Mouse (Mus musculus) C2C12 (cell line): ENCODE measurements around the gene Mon1b. TPM values are rescaled to one million over a fixed set of nuclear protein-coding genes. Genes with fewer than 3 reads are reported as not detected.

ENCODE experiments used
- H3K27me3 ChIP-seq: one replicate; pipeline ENCODE4 v1.6.1; 2011; ENCODE audit not compliant: control insufficient read depth, insufficient read depth, insufficient read length
- H3K36me3 ChIP-seq: one replicate; pipeline ENCODE4 v1.6.1; 2011; ENCODE audit not compliant: control insufficient read depth, insufficient read depth
- H3K4me3 ChIP-seq: one replicate; pipeline ENCODE4 v1.5.1; 2011; ENCODE audit warnings: mild to moderate bottlenecking, control low read depth; ENCODE audit not compliant: poor library complexity, insufficient read depth, severe bottlenecking
- H3K79me2 ChIP-seq: one replicate; pipeline ENCODE4 v1.6.1; 2011; ENCODE audit not compliant: control insufficient read depth, insufficient read depth
- H3K79me3 ChIP-seq: one replicate; pipeline ENCODE4 v1.6.1; 2011; ENCODE audit warnings: low read depth, control low read depth
- H3ac ChIP-seq: one replicate; pipeline ENCODE3; 2011; ENCODE audit warnings: low read depth; ENCODE audit not compliant: control insufficient read depth, insufficient read length
- CEBPB ChIP-seq: IDR thresholded peaks from one replicate; pipeline ENCODE4 v1.6.1; 2011; ENCODE audit warnings: low read depth, mild to moderate bottlenecking, control low read depth, moderate library complexity
- CTCF ChIP-seq: IDR thresholded peaks from one replicate; pipeline ENCODE4 v1.5.1; 2011; ENCODE audit not compliant: control insufficient read depth, insufficient read depth, insufficient read length
- FOSL1 ChIP-seq: IDR thresholded peaks from one replicate; pipeline ENCODE4 v1.8.0; 2011; ENCODE audit warnings: mild to moderate bottlenecking, low read length; ENCODE audit not compliant: poor library complexity, insufficient read depth, severe bottlenecking
- MAX ChIP-seq: IDR thresholded peaks from one replicate; pipeline ENCODE4 v1.6.1; 2011; ENCODE audit warnings: mild to moderate bottlenecking, control low read depth
- MYOD1 ChIP-seq: IDR thresholded peaks from one replicate; pipeline ENCODE4 v1.6.1; 2011; ENCODE audit warnings: low read depth; ENCODE audit not compliant: control insufficient read depth, insufficient read length
- MYOG ChIP-seq: IDR thresholded peaks from one replicate; pipeline ENCODE4 v1.6.1; 2011; ENCODE audit not compliant: control insufficient read depth, insufficient read length; ENCODE audit errors: extremely low read depth
- USF1 ChIP-seq: IDR thresholded peaks from one replicate; pipeline ENCODE4 v1.6.1; 2011; ENCODE audit warnings: low read depth, mild to moderate bottlenecking, control low read depth, moderate library complexity
- polyA plus RNA-seq: library from polyadenylated mRNA; unstranded; fragments of >200 nt; fragmentation: generic; extraction: Trizol; gene quantifications from one replicate; pipeline ENCODE4 v1.2.1, GENCODE M21; 2012; ENCODE audit warnings: missing spikeins

Gene Mon1b
- polyA plus RNA-seq, 1 experiment = 5.2 TPM

GRCm38 (mm10) chr8:113636280-113636628 lies 867 bp downstream of the Mon1b start:
- no peaks in the 10 kb centered on the region for H3K79me3 ChIP-seq
- no peaks in the 10 kb centered on the region for H3K36me3 ChIP-seq
- TF ChIP-seq MYOG (no peak), MYOD1 (no peak), MAX (no peak), FOSL1 (no peak), USF1 (no peak), CTCF (no peak), CEBPB (no peak)
- peak overlapping the region; percentile 92 for H3K4me3 ChIP-seq
- H3K27me3 ChIP-seq = no peaks in the 10 kb centered on the region
- H3K79me2 ChIP-seq = peaks cover 18% of the 10 kb centered on the region
- H3ac ChIP-seq = peak overlapping the region; percentile 92

- no peaks in the 10 kb centered on the region for H3K79me3 ChIP-seq
- H3K36me3 ChIP-seq = peaks cover 4% of the 10 kb centered on the region
Measured at GRCm38 (mm10) chr8:113640357-113640756, 5.0 kb downstream of the Mon1b start.

GRCm38 (mm10) chr8:113642926-113643325 lies 7.5 kb downstream of the Mon1b start, which contains the start of gene Syce1l:
Gene Syce1l (plus strand): TSS chr8:113643213.
- Histone ChIP-seq H3K36me3 (peaks cover 4% of the 10 kb centered on the region), H3K4me3 (no peak within 1 kb of the TSS), H3K79me3 (no peaks in the 10 kb centered on the region), H3ac (no peak within 1 kb of the TSS), H3K27me3 (no peaks in the 10 kb centered on the region), H3K79me2 (no peaks in the 10 kb centered on the region)
- TF ChIP-seq USF1 = no peak
- no peak for TF ChIP-seq CTCF

More at GRCm38 (mm10) chr8:113640357-113640756, 5.0 kb downstream of the Mon1b start:
- no peaks in the 10 kb centered on the region for H3K27me3 ChIP-seq
- H3K79me2 ChIP-seq = peaks cover 18% of the 10 kb centered on the region
- H3ac ChIP-seq = no peak overlapping the region
- TF ChIP-seq FOSL1 = no peak
- TF ChIP-seq MAX = no peak
- TF ChIP-seq MYOD1 = no peak
- no peak for TF ChIP-seq CEBPB
- no peak for TF ChIP-seq MYOG
- H3K4me3 ChIP-seq = no peak overlapping the region

GRCm38 (mm10) chr8:113643479-113644210 lies 8.3 kb downstream of the Mon1b start:
- H3K36me3 ChIP-seq = peaks cover 4% of the 10 kb centered on the region
- H3ac ChIP-seq = no peak overlapping the region
- no peak overlapping the region for H3K4me3 ChIP-seq
- H3K79me3 ChIP-seq = no peaks in the 10 kb centered on the region
- no peaks in the 10 kb centered on the region for H3K27me3 ChIP-seq
- H3K79me2 ChIP-seq = no peaks in the 10 kb centered on the region
- no peak for TF ChIP-seq FOSL1
- TF ChIP-seq MYOG = no peak
- TF ChIP-seq CEBPB = no peak
- no peak for TF ChIP-seq USF1
- TF ChIP-seq MYOD1 = no peak
- no peak for TF ChIP-seq MAX
- TF ChIP-seq CTCF = no peak

GRCm38 (mm10) chr8:113645220-113645619 lies 9.8 kb downstream of the Mon1b start:
- Histone ChIP-seq H3K79me3 (no peaks in the 10 kb centered on the region), H3K4me3 (no peak overlapping the region), H3K36me3 (peaks cover 4% of the 10 kb centered on the region), H3K79me2 (no peaks in the 10 kb centered on the region), H3K27me3 (no peaks in the 10 kb centered on the region), H3ac (no peak overlapping the region)
- no peak for TF ChIP-seq FOSL1
- TF ChIP-seq CEBPB = no peak
- no peak for TF ChIP-seq MAX
- no peak for TF ChIP-seq CTCF
- TF ChIP-seq MYOD1 = no peak
- TF ChIP-seq USF1 = no peak
- TF ChIP-seq MYOG = no peak

GRCm38 (mm10) chr8:113652450-113652849 lies 17.1 kb downstream of the Mon1b start:
- Histone ChIP-seq H3K79me2 (no peaks in the 10 kb centered on the region), H3K4me3 (no peak overlapping the region), H3K79me3 (no peaks in the 10 kb centered on the region), H3K36me3 (no peaks in the 10 kb centered on the region), H3K27me3 (peaks cover 7% of the 10 kb centered on the region), H3ac (no peak overlapping the region)
- no peak for TF ChIP-seq MYOD1
- TF ChIP-seq CEBPB = no peak
- TF ChIP-seq USF1 = no peak
- no peak for TF ChIP-seq FOSL1
